Mouse (Mus musculus): ENCODE data around the gene Neo1. TPM values are rescaled to one million over a fixed set of nuclear protein-coding genes. Genes with fewer than 3 reads are reported as not detected.

The Neo1 gene
- polyA plus RNA-seq, 1 experiment from 2014 or later: 60.4 TPM

GRCm38 (mm10) chr9:58844597-58844996 lies 191.6 kb downstream of the Neo1 start:
- WGBS: 91% methylated on average over 3 of the region's 3 CpGs

GRCm38 (mm10) chr9:58841655-58842054 lies 194.6 kb downstream of the Neo1 start:
- H3K9ac ChIP-seq: no peak overlapping the region
- H3K4me2 ChIP-seq (replicated peaks): no peak overlapping the region
- H3K4me1 ChIP-seq: no peaks in the 10 kb centered on the region
- H3K36me3 ChIP-seq: peaks cover 4% of the 10 kb centered on the region; the same call in 1 of the 2 replicates
- no peaks in the 10 kb centered on the region for H3K9me3 ChIP-seq
- peaks cover 7% of the 10 kb centered on the region; the same call in 1 of the 2 replicates for H3K27me3 ChIP-seq (replicated peaks)
- ATAC-seq (ENCODE audit: low FRiP score, low read depth): no peak
- H3K4me3 ChIP-seq: no peak overlapping the region
- 32% methylated on average over 6 of the region's 6 CpGs for WGBS
- H3K27ac ChIP-seq: no peak overlapping the region

More at GRCm38 (mm10) chr9:58844597-58844996, 191.6 kb downstream of the Neo1 start:
- Histone ChIP-seq H3K9me3 (no peaks in the 10 kb centered on the region), H3K9ac (no peak overlapping the region), H3K4me2 (replicated peaks) (no peak overlapping the region), H3K27ac (no peak overlapping the region), H3K4me3 (no peak overlapping the region), H3K4me1 (peaks cover 6% of the 10 kb centered on the region; the same call in 1 of the 2 replicates), H3K27me3 (replicated peaks) (peaks cover 9% of the 10 kb centered on the region; the same call in 1 of the 2 replicates), H3K36me3 (peaks cover 4% of the 10 kb centered on the region; the same call in 1 of the 2 replicates)
- ATAC-seq (ENCODE audit: low FRiP score, low read depth): no peak

- ATAC-seq (ENCODE audit: low FRiP score, low read depth): no peak
- 88% methylated on average over 5 of the region's 5 CpGs for WGBS
Measured at GRCm38 (mm10) chr9:58838504-58838903, 197.7 kb downstream of the Neo1 start.

GRCm38 (mm10) chr9:58837174-58837573 lies 199.1 kb downstream of the Neo1 start:
- no peak overlapping the region for H3K4me3 ChIP-seq
- no peaks in the 10 kb centered on the region for H3K4me1 ChIP-seq
- no peaks in the 10 kb centered on the region for H3K36me3 ChIP-seq
- H3K9me3 ChIP-seq: no peaks in the 10 kb centered on the region
- no peak overlapping the region for H3K4me2 ChIP-seq (replicated peaks)
- H3K27ac ChIP-seq: no peak overlapping the region
- WGBS: 79% methylated on average over 5 of the region's 5 CpGs
- H3K9ac ChIP-seq: no peak overlapping the region
- ATAC-seq (ENCODE audit: low FRiP score, low read depth): no peak
- 0 out of 2 replicates have a peak, but pooled peaks cover 4% of the 10 kb centered on the region for H3K27me3 ChIP-seq (replicated peaks)

More at GRCm38 (mm10) chr9:58838504-58838903, 197.7 kb downstream of the Neo1 start:
- Histone ChIP-seq H3K9me3 (no peaks in the 10 kb centered on the region), H3K27ac (no peak overlapping the region), H3K36me3 (no peaks in the 10 kb centered on the region), H3K4me2 (replicated peaks) (no peak overlapping the region), H3K4me3 (no peak overlapping the region), H3K4me1 (no peaks in the 10 kb centered on the region), H3K9ac (no peak overlapping the region), H3K27me3 (replicated peaks) (0 out of 2 replicates have a peak, but pooled peaks cover 4% of the 10 kb centered on the region)

- H3K9ac ChIP-seq: no peak overlapping the region
- H3K4me2 ChIP-seq (replicated peaks): no peak overlapping the region
- 40% methylated on average over 3 of the region's 3 CpGs for WGBS
- H3K36me3 ChIP-seq: no peaks in the 10 kb centered on the region
- H3K27ac ChIP-seq: no peak overlapping the region
- ATAC-seq (ENCODE audit: low FRiP score, low read depth): no peak
- H3K4me1 ChIP-seq: peaks cover 12% of the 10 kb centered on the region
- no peak overlapping the region for H3K4me3 ChIP-seq
- no peaks in the 10 kb centered on the region for H3K27me3 ChIP-seq (replicated peaks)
- H3K9me3 ChIP-seq: no peaks in the 10 kb centered on the region
Measured at GRCm38 (mm10) chr9:58832939-58833338, 203.3 kb downstream of the Neo1 start.

GRCm38 (mm10) chr9:58829627-58830026 lies 206.6 kb downstream of the Neo1 start:
- WGBS: 53% methylated on average over 4 of the region's 4 CpGs
- no peaks in the 10 kb centered on the region for H3K36me3 ChIP-seq
- no peak overlapping the region for H3K4me2 ChIP-seq (replicated peaks)
- no peak overlapping the region for H3K9ac ChIP-seq
- no peak for ATAC-seq (ENCODE audit: low FRiP score, low read depth)
- no peaks in the 10 kb centered on the region for H3K9me3 ChIP-seq
- peaks cover 19% of the 10 kb centered on the region for H3K27me3 ChIP-seq (replicated peaks)
- no peak overlapping the region for H3K27ac ChIP-seq
- peaks cover 28% of the 10 kb centered on the region for H3K4me1 ChIP-seq
- no peak overlapping the region for H3K4me3 ChIP-seq

Other genes starting within 250 kb of the Neo1 start
- gene Hcn4, start 213.0 kb downstream of the Neo1 start, polyA plus RNA-seq (2016; fragmentation: Nextera tagmentation; extraction: Ambion mirVana): 3.0 and 3.1 TPM in 2 replicates